Mouse (Mus musculus) bone marrow macrophage, adult 2 months (primary cell): Measurements from ENCODE around the gene Zbtb24. TPM values are rescaled to one million over a fixed set of nuclear protein-coding genes. Genes with fewer than 3 reads are reported as not detected.

Experiments
- H3K27ac ChIP-seq: 2 replicates; pipeline ENCODE4 v1.5.1; 2012; ENCODE audit warnings: low read depth, low read length; ENCODE audit not compliant: insufficient read depth
- H3K4me1 ChIP-seq: 2 replicates; pipeline ENCODE4 v1.6.1; 2012; ENCODE audit warnings: low read length; ENCODE audit not compliant: control insufficient read depth, insufficient read depth
- H3K4me3 ChIP-seq: 2 replicates; pipeline ENCODE4 v1.5.1; 2012; ENCODE audit warnings: mild to moderate bottlenecking, low read length, moderate library complexity; ENCODE audit not compliant: insufficient read depth
- CTCF ChIP-seq: IDR thresholded peaks from 2 replicates; pipeline ENCODE4 v1.5.1; 2012; ENCODE audit warnings: low read depth, mild to moderate bottlenecking, low read length, moderate library complexity
- POLR2A ChIP-seq: IDR thresholded peaks from 2 replicates; pipeline ENCODE4 v1.6.1; 2012; ENCODE audit warnings: mild to moderate bottlenecking, low read depth, low read length, borderline replicate concordance
- polyA plus RNA-seq: library from polyadenylated mRNA; stranded (reverse); fragments of >200 nt; gene quantifications from 2 replicates; pipeline ENCODE4 v1.2.4, GENCODE M21; 2012; ENCODE audit not compliant: missing spikeins, insufficient read depth, insufficient read length

Zbtb24 gene
- polyA plus RNA-seq, 1 experiment: 13.4 TPM

DNA sequence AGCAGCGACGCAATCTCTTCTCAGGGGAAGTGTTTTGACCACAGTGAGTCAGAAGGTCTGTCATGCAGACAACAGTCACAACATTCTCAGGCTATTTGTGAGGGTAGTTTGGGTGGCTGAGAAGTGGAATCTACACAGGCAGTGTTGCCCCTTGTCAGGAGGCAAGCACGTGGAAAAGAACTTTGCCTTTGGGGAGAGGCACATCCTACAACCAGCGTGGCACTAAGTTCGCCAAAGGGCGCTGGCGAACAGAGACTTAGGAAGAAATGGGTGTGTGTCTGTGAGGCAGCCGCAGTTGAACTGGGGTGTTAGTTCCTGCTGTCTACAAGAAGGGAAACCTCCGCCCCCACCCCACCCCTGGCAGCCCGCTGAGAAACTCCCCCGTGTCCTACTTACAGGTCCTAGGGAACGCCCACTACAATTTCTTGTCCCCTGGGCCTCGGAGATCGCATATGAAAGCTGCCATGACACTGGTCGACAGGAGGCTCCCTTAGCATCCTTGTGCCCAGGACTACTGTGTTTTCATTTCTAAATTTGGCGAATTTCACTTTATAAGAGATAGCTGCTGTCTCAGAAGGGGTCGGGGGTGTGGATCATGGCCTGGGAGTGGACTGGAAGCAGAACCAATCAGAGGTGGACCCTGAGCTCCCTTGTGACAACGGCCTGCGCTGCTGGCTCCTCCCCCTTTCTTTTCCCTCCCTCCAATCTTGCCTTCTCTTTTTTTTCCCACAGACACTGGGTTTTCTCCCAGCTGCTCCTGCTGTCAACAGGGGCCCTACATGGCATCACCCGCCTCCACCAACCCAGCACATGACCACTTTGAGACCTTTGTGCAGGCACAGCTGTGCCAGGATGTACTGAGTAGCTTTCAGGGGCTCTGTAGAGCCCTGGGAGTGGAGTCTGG is 27.3 kb downstream of the Zbtb24 start:
- Histone ChIP-seq H3K27ac (peak overlapping the region; percentile 77), H3K4me1 (peaks cover 33% of the 10 kb centered on the region), H3K4me3 (peak overlapping the region; percentile 62)
- no peak for TF ChIP-seq POLR2A
- no peak for TF ChIP-seq CTCF

DNA sequence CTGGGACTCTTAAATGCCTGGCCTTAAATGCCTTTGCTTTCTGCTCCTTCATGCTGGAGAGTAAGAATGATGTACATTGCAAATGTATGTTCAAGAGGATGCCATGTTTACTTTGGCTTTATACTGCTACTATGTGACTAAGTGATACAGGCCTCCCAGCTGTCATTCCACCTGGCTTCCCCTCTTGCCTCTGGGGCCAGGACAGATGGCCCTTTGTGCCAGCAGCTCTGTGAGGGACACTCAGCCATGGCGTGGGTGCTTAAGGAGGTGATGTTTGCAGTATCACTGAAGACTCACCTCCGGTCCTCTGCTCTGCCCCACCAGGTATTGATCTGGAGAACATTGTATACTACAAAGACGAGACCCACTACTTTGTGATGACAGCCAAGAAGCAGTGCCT is 29.8 kb downstream of the Zbtb24 start:
- TF ChIP-seq CTCF (no peak), POLR2A (no peak)

DNA sequence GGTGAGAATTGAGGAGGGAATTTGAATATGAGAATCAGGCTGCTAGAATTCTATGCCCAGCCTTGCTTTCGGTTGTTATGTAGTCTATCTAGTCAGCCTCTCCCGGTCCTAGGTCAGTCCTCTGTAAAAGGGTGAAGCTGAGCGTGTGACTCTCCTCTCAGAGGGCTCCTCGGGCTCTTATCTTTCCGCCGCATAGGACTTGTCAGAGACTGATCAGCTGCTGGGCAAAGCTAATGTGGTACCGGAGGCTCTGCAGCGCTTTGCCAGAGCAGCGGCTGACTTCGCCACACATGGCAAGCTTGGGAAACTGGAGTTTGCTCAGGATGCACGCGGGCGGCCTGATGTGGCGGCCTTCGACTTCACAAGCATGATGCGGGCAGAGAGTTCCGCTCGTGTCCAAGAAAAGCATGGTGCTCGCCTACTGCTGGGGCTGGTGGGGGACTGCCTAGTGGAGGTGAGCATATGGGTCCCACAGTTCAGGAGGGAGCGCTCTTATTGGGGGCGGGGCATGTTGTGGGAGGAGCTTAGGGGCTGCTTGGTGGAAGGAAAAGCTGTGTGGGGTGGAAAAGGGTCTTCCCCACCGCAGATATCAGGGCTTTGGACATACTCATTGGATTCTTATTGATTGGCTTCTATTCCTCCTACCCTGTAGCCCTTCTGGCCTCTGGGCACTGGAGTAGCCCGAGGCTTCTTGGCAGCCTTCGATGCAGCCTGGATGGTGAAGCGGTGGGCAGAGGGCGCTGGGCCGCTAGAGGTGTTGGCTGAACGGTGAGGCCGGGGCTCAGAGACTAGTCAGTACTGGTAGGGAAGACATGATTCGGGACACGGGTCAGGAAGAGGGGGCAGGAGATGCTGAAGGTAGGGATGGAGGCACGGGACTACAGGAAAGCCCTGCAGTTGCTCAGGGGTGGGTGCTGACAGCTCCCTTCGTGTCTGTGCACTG is 31.0 kb downstream of the Zbtb24 start:
- TF ChIP-seq POLR2A (no peak), CTCF (no peak)
- no peak overlapping the region for H3K27ac ChIP-seq
- peaks cover 3% of the 10 kb centered on the region; the same call in 1 of the 2 replicates for H3K4me1 ChIP-seq
- H3K4me3 ChIP-seq: no peak overlapping the region

More for the DNA sequence above, 29.8 kb downstream of the Zbtb24 start:
- H3K4me1 ChIP-seq: peaks cover 13% of the 10 kb centered on the region
- no peak overlapping the region for H3K27ac ChIP-seq
- H3K4me3 ChIP-seq: no peak overlapping the region

DNA sequence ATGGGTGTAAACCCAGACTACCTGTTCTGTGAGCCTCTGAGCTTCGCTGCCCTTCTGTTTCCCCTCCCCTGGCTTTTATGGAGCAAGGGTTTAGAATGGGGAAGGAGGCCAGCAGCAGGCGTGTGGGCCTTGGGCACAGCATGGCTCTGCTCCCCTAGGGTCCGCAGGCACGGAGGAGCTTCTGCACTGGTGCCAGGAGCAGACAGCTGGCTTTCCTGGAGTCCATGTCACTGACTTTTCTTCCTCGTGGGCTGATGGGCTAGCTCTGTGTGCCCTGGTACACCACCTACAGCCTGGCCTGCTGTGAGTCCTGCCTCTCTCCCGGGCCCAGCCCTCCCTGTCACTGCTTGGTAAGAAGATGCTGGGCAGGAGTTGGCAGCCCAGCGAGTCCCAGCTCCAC is 32.3 kb downstream of the Zbtb24 start:
- H3K4me3 ChIP-seq: no peak overlapping the region
- TF ChIP-seq POLR2A: no peak
- TF ChIP-seq CTCF: no peak
- H3K4me1 ChIP-seq: peaks cover 3% of the 10 kb centered on the region; the same call in 1 of the 2 replicates
- H3K27ac ChIP-seq: no peak overlapping the region

DNA sequence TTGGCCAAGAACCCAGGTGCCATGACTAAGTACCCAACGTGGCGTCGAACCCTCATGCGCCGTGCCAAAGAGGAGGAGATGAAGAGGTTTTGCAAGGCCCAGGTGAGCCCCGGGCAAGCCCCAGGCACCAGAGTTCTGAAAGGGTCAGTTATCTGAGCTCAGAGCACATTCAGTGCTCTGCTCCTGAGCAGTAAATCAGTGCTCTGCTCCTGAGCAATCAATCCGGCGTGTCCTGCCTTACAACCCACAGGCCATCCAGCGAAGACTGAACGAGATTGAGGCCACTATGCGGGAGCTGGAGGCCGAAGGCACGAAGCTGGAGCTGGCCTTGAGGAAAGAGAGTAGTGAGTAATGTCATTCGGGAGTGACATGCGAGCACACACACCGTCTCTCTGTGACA is 35.6 kb downstream of the Zbtb24 start:
- Histone ChIP-seq H3K4me3 (no peak overlapping the region), H3K4me1 (peaks cover 11% of the 10 kb centered on the region), H3K27ac (no peak overlapping the region)
- TF ChIP-seq POLR2A: no peak
- TF ChIP-seq CTCF: no peak

DNA sequence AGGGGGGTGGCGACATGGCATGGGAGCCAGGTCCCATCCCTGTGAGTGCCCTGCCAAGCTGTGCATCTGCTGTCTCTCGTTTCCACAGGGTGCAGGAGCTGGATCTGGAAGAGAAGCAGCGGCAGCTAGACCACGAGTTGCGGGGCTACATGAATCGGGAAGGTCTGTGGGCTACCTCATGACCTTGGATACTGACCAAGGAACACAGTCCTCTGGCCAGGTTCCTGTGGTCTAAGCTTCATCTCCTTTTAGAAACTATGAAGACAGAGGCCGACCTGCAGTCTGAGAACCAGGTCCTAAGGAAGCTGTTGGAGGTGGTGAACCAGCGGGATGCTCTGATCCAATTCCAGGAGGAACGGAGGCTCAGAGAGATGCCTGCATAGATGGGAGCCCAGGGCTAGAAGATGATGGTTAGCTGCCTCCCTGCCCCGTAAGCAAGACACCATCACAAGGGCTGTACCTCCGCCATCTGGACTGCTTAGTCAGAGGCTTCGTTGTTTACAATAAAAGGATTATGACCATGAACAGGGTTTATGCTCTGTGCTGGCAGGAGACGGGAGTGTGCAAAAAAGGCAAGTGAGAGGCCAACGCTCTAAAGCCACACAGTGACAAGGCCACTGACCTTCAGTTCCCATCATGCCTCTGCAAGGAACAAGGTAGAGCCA is 36.5 kb downstream of the Zbtb24 start:
- H3K4me3 ChIP-seq: no peak overlapping the region
- TF ChIP-seq CTCF: no peak
- no peak for TF ChIP-seq POLR2A
- no peak overlapping the region for H3K27ac ChIP-seq
- H3K4me1 ChIP-seq: peaks cover 11% of the 10 kb centered on the region

DNA sequence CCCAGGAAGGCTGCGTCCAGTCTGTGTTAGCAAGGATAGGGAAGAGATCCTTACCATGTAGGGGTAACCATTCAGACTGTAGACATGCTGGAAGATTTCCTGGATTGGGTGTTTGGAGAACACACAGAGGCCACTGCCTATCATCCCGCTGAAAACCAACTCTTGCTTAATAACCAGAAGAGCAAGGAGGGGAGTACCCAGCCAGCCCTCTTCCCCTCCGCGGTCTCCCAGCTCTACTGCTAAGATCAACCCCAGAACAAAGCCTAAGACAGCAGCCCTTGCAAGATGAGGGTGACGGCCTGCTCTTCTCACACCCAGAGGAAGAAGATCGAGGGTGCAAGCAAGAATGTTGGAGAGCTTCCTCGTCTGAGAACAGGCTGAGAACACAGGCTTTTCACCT is 38.7 kb downstream of the Zbtb24 start:
- Histone ChIP-seq H3K27ac (no peak overlapping the region), H3K4me3 (peak overlapping the region; percentile 74), H3K4me1 (peaks cover 11% of the 10 kb centered on the region)
- TF ChIP-seq CTCF: no peak
- TF ChIP-seq POLR2A: no peak

DNA sequence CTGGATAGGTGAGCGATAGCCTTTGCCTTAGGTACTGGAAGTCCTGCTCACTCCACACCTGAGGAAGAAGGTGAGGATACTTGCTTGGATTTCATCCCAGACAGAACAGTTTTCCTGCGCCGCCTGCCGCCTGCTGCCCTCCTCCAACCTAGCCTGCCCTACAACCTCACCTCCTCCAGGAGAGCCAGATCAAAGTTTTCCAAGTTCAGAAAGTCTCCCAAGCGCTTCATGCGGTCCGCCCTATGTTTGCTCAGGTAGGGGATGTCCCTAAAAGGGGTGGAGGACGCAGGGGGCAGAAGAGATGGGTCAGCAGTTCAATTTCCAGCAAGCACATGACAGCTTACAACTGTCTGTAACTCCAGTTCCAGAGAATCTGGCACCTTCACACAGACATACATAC is 39.1 kb downstream of the Zbtb24 start:
- Histone ChIP-seq H3K4me3 (peak overlapping the region; percentile 74), H3K27ac (no peak overlapping the region), H3K4me1 (peaks cover 11% of the 10 kb centered on the region)
- no peak; the same call in 1 of the 2 replicates for TF ChIP-seq CTCF
- TF ChIP-seq POLR2A: no peak
